ENCODE assay signal across 16 mouse cellular contexts in the genomic region with DNA sequence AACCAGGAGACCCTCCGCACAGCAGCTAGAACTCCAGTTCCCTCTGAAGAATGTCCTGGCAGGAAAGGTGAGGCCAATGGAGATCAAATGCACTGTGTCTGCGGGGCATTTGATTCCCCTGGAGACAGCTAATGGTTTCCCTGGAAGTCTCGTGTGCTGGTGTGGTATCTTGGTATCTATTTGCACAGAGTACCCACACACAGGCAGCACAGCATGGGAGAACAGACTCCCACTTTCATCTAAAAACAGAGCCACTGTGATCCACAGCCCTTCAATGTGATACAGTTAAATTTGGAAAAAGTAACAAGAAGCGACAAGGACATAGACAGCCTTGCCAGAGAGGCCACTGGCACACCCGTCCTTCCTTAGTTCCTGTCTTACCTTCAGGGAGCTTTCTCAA. TPM values are rescaled to one million over a fixed set of nuclear protein-coding genes. Genes with fewer than 3 reads are reported as not detected.
DNase-seq lines count a peak whose midpoint lies in the region; ATAC-seq and TF ChIP-seq lines count a peak whose summit lies in the region.
"Had no signal": no experiment of that assay in that cellular context is flagged by ENCODE, and none has a peak within 500 bp of the region (broad histone marks: within the 10 kb centered on the region; RNA-seq: fewer than 3 reads in every experiment).

No protein-coding gene starts in this region.

- peaks cover 18% of the 10 kb centered on the region for H3K4me1 ChIP-seq in heart, embryonic 13.5 days
- H3K4me1 ChIP-seq in limb, embryonic 13.5 days: peaks cover 26% of the 10 kb centered on the region
- H3K4me1 ChIP-seq: embryonic facial prominence, embryonic 12.5 days had no signal

- H3K4me2 ChIP-seq in heart, embryonic 13.5 days: peak overlapping the region; percentile 57
- H3K4me2 ChIP-seq in limb, embryonic 13.5 days (replicated peaks): peak overlapping the region; percentile 41
- H3K4me2 ChIP-seq: embryonic facial prominence, embryonic 12.5 days had no signal

- H3K4me3 ChIP-seq in heart, embryonic 13.5 days: no peak overlapping the region
- no peak overlapping the region for H3K4me3 ChIP-seq in left cerebral cortex, adult 2 months
- no peak overlapping the region for H3K4me3 ChIP-seq in limb, embryonic 13.5 days
- H3K4me3 ChIP-seq: embryonic facial prominence, embryonic 12.5 days; forebrain, embryonic 10.5 days had no signal

- intact Hi-C loops in left cerebral cortex, adult 2 months (cut with DNase I): loop anchor here (2.0 to 5.0 kb wide), 4 partner anchors 37 to 207 kb away; no protein-coding TSS in a partner anchor
- intact Hi-C loops in left cerebral cortex, postnatal 4 days (cut with DNase I): no loop called here

- peak overlapping the region; percentile 69 for H3K9ac ChIP-seq in heart, embryonic 13.5 days
- H3K9ac ChIP-seq in limb, embryonic 13.5 days: no peak overlapping the region
- H3K9ac ChIP-seq: embryonic facial prominence, embryonic 12.5 days; liver, embryonic 14.5 days had no signal

- H3K27ac ChIP-seq in heart, embryonic 13.5 days (replicated peaks): peak overlapping the region; percentile 73
- peak overlapping the region; percentile 88 for H3K27ac ChIP-seq in left cerebral cortex, adult 2 months
- peak overlapping the region; percentile 39; the same call in 1 of the 2 replicates for H3K27ac ChIP-seq in limb, embryonic 13.5 days
- H3K27ac ChIP-seq: embryonic facial prominence, embryonic 12.5 days; forebrain, embryonic 10.5 days; liver, embryonic 14.5 days had no signal

- H3K27me3 ChIP-seq in heart, embryonic 13.5 days (replicated peaks): no peaks in the 10 kb centered on the region
- H3K27me3 ChIP-seq in limb, embryonic 13.5 days: no peaks in the 10 kb centered on the region
- H3K27me3 ChIP-seq: embryonic facial prominence, embryonic 12.5 days had no signal

- WGBS in heart, embryonic 13.5 days: 63% methylated on average over 5 of the region's 5 CpGs
- 57% methylated on average over 5 of the region's 5 CpGs for WGBS in limb, embryonic 13.5 days

- TF ChIP-seq CTCF in left cerebral cortex, adult 2 months (IDR thresholded peaks at IDR 0.05): no peak

- H3K36me3 ChIP-seq in heart, embryonic 13.5 days: peaks cover 85% of the 10 kb centered on the region
- peaks cover 65% of the 10 kb centered on the region for H3K36me3 ChIP-seq in limb, embryonic 13.5 days

- no peak for DNase-seq in heart, adult 8-10 months (ENCODE audit: low spot score)
- no peak for DNase-seq in left cerebral cortex, adult 2 months (ENCODE audit: extremely low spot score in 1 of 2, low spot score in 2 of 2)
- DNase-seq in left cerebral cortex, postnatal 4 days: no peak
- DNase-seq in brain, adult 2 months (ENCODE audit: low read depth, low spot score): peak; percentile 83
- no peak for DNase-seq in adrenal gland, postnatal 10 days
- DNase-seq: adrenal gland, postnatal 25 days; cerebellum, postnatal 36 days; kidney, adult 8-10 months; kidney, postnatal 4 days; lung, postnatal 14 days; spleen, adult 18-20 months had no signal

- no peak for ATAC-seq in heart, embryonic 13.5 days (ENCODE audit: extremely low read depth, insufficient number of reproducible peaks, low FRiP score, low TSS enrichment)
- no peak for ATAC-seq in limb, embryonic 13.5 days (ENCODE audit: low FRiP score, low read depth)

- no peaks in the 10 kb centered on the region for H3K9me3 ChIP-seq in heart, embryonic 13.5 days
- H3K9me3 ChIP-seq in limb, embryonic 13.5 days: no peaks in the 10 kb centered on the region
- H3K9me3 ChIP-seq: embryonic facial prominence, embryonic 12.5 days; forebrain, embryonic 10.5 days had no signal

RNA-seq across cellular contexts. Expression of gene Cdc40, which starts 39.3 kb away (rescaled TPM):
- polyA plus RNA-seq in heart, embryonic 13.5 days (2015; fragmentation: Nextera tagmentation; extraction: Ambion mirVana): 19.9 and 21.2 TPM in 2 replicates
- 10 to 100 TPM; 15.8 to 20.9 (median 20.0) TPM for total RNA-seq in heart, adult 8-10 months (2022)
- 10 to 100 TPM; 43.6 to 46.7 TPM for total RNA-seq in left cerebral cortex, adult 2 months (2021)
- total RNA-seq in left cerebral cortex, postnatal 4 days (2021): 10 to 100 TPM; 24.8 to 25.7 TPM
- polyA plus RNA-seq in limb, embryonic 13.5 days (2015; fragmentation: Nextera tagmentation; extraction: Ambion mirVana): 36.0 and 37.0 TPM in 2 replicates
- total RNA-seq in adrenal gland, postnatal 10 days (2021): 10 to 100 TPM; 23.3 to 26.7 TPM

RNA-seq across cellular contexts. Expression of gene Wasf1, which starts 39.4 kb away (rescaled TPM):
- 12.7 and 13.2 TPM in 2 replicates for polyA plus RNA-seq in heart, embryonic 13.5 days (2015; fragmentation: Nextera tagmentation; extraction: Ambion mirVana)
- under 1 TPM; 0.14 to 0.79 (median 0.43) TPM for total RNA-seq in heart, adult 8-10 months (2022)
- total RNA-seq in left cerebral cortex, adult 2 months (2021): 100 to 1,000 TPM; 248 to 256 TPM
- 100 to 1,000 TPM; 215 to 221 TPM for total RNA-seq in left cerebral cortex, postnatal 4 days (2021)
- polyA plus RNA-seq in limb, embryonic 13.5 days (2015; fragmentation: Nextera tagmentation; extraction: Ambion mirVana): 27.2 and 29.7 TPM in 2 replicates
- 1 to 10 TPM; 5.5 to 6.7 TPM for total RNA-seq in adrenal gland, postnatal 10 days (2021)

Comparison
In these comparisons a context has a peak if more than half of its experiments do, and no peak if none do; other contexts are left out.
1. RNA of gene Wasf1, which starts 39.4 kb away (total RNA-seq): 248 to 256 TPM in left cerebral cortex, adult 2 months and 215 to 221 TPM in left cerebral cortex, postnatal 4 days; 5.5 to 6.7 TPM in adrenal gland, postnatal 10 days and 0.14 to 0.79 TPM in heart, adult 8-10 months; every median in the first group is over 10 times any median in the second.
2. Peak in every context shown above with its lines, with median percentiles within 50 percentile points of each other: H3K27ac ChIP-seq.